Mouse (Mus musculus) erythroid progenitor cell, adult 5-6 weeks (primary cell): Measurements from ENCODE around the gene Pou5f1. TPM values are rescaled to one million over a fixed set of nuclear protein-coding genes. Genes with fewer than 3 reads are reported as not detected.

ENCODE experiments used
- ATAC-seq: replicated peaks from 2 replicates; pipeline ENCODE4 v1.8.0; 2016; ENCODE audit warnings: moderate number of reproducible peaks, mild to moderate bottlenecking, moderate TSS enrichment, inconsistent platforms; ENCODE audit not compliant: poor library complexity, low FRiP score, severe bottlenecking
- total RNA-seq, 2 experiments: library from RNA; stranded (forward) in 1 of 2; stranded (reverse) in 1 of 2; fragments of 150-400 nt in 1 of 2; fragments of 186-747, 209-891 nt in 1 of 2; gene quantifications; 2 replicates each; pipeline versions ENCODE4 v1.2.3 to v1.2.4; 2015 to 2017; ENCODE audit warnings: low replicate concordance in 2 of 2

The Pou5f1 gene
- total RNA-seq, 2 experiments from 2014 or later = not detected

DNA sequence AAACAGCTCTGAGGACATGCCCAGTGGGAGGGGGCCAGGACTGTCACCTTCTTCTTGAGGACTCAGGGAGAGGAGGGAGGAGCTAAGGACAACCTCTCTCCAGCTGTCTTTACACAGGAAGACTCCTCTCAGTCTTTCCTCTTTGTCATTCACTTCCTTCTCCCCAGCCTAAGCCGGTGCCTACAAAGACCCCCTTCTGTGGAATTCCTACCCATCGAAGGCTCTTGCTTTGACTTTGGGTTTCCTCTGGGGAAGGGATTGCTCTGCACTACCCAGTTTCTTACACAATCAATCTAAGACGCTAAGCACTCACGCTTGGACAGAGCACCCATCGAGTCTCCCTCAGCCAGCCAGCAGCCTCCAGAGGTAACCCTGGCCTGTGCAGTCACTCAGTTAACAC lies 42.8 kb downstream of the Pou5f1 start:
- ATAC-seq = no peak

DNA sequence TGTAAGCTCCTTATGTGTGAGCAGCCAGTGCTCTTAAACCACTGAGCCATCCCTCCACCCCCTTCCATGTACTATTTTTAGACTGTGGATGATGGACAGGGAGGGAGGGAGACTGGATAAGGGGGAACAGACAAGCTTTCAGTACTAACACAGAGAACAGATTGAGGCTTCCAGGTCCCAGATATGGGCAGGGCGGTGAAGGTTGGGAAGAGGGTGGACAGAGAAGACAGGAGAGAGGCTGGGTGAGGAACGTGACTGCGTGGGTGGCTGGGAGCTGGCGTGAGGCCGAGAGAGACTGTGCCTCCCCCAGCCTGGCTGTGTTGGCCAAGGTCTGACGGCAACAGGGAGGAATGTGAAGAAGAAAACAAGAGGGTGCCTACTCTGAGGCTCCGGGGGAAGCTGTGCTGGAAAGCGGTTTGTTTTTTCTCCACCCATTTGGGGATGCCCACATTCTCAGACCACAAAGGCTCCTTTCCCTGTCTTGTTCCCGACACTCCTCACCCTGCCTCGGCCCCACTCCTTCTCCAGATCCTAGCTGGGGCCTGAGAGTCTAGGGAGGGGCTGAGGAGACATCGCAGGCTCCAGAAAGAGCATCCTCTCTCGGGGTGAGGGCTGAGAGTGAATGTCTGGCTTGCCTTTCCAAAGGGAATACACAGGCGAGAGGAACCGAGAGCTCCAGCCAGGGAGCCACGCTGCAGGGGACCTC lies 43.8 kb downstream of the Pou5f1 start:
- no peak for ATAC-seq

GRCm38 (mm10) chr17:35550143-35550494 lies 44.3 kb downstream of the Pou5f1 start:
- no peak for ATAC-seq

GRCm38 (mm10) chr17:35550871-35551270 lies 45.1 kb downstream of the Pou5f1 start:
- ATAC-seq = no peak

DNA sequence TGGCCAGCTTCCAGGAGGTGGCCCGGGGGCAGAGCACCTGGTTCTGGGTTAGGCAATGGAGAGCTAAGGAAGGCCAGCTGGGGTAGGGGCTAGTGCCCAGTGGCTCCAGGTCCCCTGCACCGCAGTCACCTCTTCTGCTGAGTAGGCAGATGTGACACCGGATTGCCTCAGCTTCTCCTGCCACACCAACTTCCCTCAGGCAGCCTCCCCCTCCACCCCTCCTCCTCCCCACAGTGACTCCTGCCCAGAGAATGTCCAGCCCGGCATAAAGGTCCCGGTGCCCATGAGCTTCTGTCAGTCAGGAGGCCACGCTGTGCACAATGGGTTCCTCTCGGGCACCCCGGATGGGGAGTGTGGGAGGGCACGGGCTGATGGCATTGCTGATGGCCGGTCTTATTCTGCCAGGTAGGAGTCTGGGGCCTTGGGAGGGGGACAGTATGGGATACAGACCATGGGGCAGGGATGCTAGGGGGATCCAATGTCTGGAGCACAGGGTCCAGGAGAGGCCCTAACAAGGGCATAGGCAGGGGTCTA lies 46.1 kb downstream of the Pou5f1 start, which contains the start of gene Cdsn:
Gene Cdsn (plus strand): TSS at position 248 of the 534 bp plus-strand sequence.
- ATAC-seq = no peak

DNA sequence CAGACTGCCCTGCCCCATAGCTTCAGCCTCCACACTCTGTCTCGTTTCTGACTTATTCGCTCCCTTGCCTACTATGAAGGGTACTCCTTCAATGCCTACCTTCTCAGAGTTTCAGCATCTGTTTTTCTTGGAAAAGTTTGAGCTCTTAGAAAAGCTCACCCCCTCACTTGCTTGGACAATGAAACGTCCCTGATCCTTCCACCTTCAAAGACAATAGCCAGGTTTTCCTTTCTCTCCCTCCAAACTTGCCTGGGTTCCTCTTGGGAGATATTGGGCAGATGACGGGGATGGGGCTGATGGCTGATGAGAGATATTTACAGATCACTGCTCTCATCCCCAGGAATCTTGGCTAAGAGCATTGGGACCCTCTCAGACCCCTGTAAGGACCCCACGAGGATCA lies 48.5 kb downstream of the Pou5f1 start:
- no peak for ATAC-seq

DNA sequence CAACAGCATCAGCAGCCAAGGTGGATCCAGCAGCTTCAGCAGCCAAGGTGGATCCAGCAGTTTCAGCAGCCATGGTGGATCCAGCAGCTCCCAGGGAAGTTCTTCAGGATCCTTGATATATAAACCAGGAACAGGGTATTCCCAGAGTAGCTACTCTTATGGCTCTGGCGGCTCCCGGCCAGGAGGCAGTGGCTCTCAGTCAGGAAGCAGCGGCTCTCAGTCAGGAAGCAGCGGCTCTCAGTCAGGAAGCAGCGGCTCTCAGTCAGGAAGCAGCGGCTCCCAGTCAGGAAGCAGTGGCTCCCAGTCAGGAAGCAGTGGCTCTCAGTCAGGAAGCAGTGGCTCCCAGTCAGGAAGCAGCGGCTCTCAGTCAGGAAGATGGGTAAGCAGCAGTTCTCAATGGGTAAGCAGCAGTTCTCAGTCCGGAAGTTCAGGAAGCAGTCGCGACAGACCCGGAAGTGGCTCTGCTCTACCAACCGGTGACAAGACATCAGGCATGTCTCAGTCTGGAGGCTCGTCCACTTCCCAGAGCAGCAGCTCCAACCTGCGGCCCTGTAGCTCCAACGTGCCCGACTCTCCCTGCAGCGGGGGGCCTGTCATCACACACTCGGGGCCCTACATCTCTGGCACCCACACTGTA lies 49.1 kb downstream of the Pou5f1 start:
- ATAC-seq = no peak

- no peak for ATAC-seq
These were observed 50.5 kb downstream of the Pou5f1 start for GRCm38 (mm10) chr17:35556186-35556765.

- ATAC-seq = peak; percentile 65; the same call in 1 of the 2 replicates
These were observed 51.0 kb downstream of the Pou5f1 start for GRCm38 (mm10) chr17:35556812-35557211.

DNA sequence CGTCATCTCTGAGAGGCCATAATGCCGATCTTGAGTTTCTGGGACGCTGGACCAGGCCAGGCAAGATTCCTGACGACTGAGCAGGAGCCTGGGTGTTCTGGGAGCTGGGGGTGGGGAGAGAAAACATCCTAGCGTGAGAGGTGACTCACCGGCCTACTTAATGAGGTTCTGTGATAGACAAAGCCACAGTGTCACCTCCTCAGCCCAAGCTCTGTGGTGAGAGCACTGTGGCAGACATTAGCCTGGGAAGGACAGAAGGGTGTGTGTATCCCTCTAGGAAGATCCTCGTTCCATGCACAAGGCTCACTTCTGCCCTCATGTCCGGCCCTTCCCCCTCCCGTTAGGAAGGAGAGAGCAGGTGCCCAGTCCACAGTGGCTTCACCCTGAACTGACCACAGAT lies 51.5 kb downstream of the Pou5f1 start:
- ATAC-seq = no peak

- ATAC-seq = no peak
These were observed 52.4 kb downstream of the Pou5f1 start for GRCm38 (mm10) chr17:35558216-35558615.

Other genes starting within 250 kb of the Pou5f1 start
- gene H2-D1, start 243.3 kb upstream of the Pou5f1 start, total RNA-seq (2015; ENCODE audit: low replicate concordance) = 147 and 160 TPM in 2 replicates
- 213 and 250 TPM in 2 replicates for gene H2-D1, start 243.3 kb upstream of the Pou5f1 start, total RNA-seq (2017; ENCODE audit: low replicate concordance)
- not detected in 2 replicates for gene H2-Q1, start 185.6 kb upstream of the Pou5f1 start, total RNA-seq (2015; ENCODE audit: low replicate concordance)
- gene H2-Q1, start 185.6 kb upstream of the Pou5f1 start, total RNA-seq (2017; ENCODE audit: low replicate concordance) = not detected in 2 replicates
- gene H2-Q2, start 163.8 kb upstream of the Pou5f1 start, total RNA-seq (2015; ENCODE audit: low replicate concordance) = not detected in 2 replicates
- gene H2-Q2, start 163.8 kb upstream of the Pou5f1 start, total RNA-seq (2017; ENCODE audit: low replicate concordance) = not detected in 2 replicates
- 20.2 and 22.6 TPM in 2 replicates for gene H2-Q4, start 126.4 kb upstream of the Pou5f1 start, total RNA-seq (2015; ENCODE audit: low replicate concordance)
- 24.5 and 26.8 TPM in 2 replicates for gene H2-Q4, start 126.4 kb upstream of the Pou5f1 start, total RNA-seq (2017; ENCODE audit: low replicate concordance)
- gene H2-Q6, start 81.2 kb upstream of the Pou5f1 start, total RNA-seq (2015; ENCODE audit: low replicate concordance) = 11.5 and 17.6 TPM in 2 replicates
- 8.5 and 12.7 TPM in 2 replicates for gene H2-Q6, start 81.2 kb upstream of the Pou5f1 start, total RNA-seq (2017; ENCODE audit: low replicate concordance)
- 47.6 and 48.2 TPM in 2 replicates for gene H2-Q7, start 66.9 kb upstream of the Pou5f1 start, total RNA-seq (2015; ENCODE audit: low replicate concordance)
- gene H2-Q7, start 66.9 kb upstream of the Pou5f1 start, total RNA-seq (2017; ENCODE audit: low replicate concordance) = 8.2 and 13.2 TPM in 2 replicates
- gene H2-Q10, start 35.9 kb upstream of the Pou5f1 start, total RNA-seq (2015; ENCODE audit: low replicate concordance) = 2.9 and 3.2 TPM in 2 replicates
- gene H2-Q10, start 35.9 kb upstream of the Pou5f1 start, total RNA-seq (2017; ENCODE audit: low replicate concordance) = 0.51 and 2.0 TPM in 2 replicates
- 103 and 129 TPM in 2 replicates for gene Tcf19, start 10.8 kb downstream of the Pou5f1 start, total RNA-seq (2015; ENCODE audit: low replicate concordance)
- gene Tcf19, start 10.8 kb downstream of the Pou5f1 start, total RNA-seq (2017; ENCODE audit: low replicate concordance) = 49.4 and 49.9 TPM in 2 replicates
- 32.7 and 49.4 TPM in 2 replicates for gene Cchcr1, start 11.1 kb downstream of the Pou5f1 start, total RNA-seq (2015; ENCODE audit: low replicate concordance)
- gene Cchcr1, start 11.1 kb downstream of the Pou5f1 start, total RNA-seq (2017; ENCODE audit: low replicate concordance) = 48.4 and 83.3 TPM in 2 replicates
- not detected in 2 replicates for gene Psors1c2, start 27.2 kb downstream of the Pou5f1 start, total RNA-seq (2015; ENCODE audit: low replicate concordance)
- gene Psors1c2, start 27.2 kb downstream of the Pou5f1 start, total RNA-seq (2017; ENCODE audit: low replicate concordance) = not detected in 2 replicates
- gene Cdsn, start 46.1 kb downstream of the Pou5f1 start, total RNA-seq (2015; ENCODE audit: low replicate concordance) = not detected in 2 replicates
- gene Cdsn, start 46.1 kb downstream of the Pou5f1 start, total RNA-seq (2017; ENCODE audit: low replicate concordance) = not detected in 2 replicates
- not detected in 2 replicates for gene 2300002M23Rik, start 61.4 kb downstream of the Pou5f1 start, total RNA-seq (2015; ENCODE audit: low replicate concordance)
- gene 2300002M23Rik, start 61.4 kb downstream of the Pou5f1 start, total RNA-seq (2017; ENCODE audit: low replicate concordance) = not detected in 2 replicates
- gene Sfta2, start 95.5 kb downstream of the Pou5f1 start, total RNA-seq (2015; ENCODE audit: low replicate concordance) = not detected in 2 replicates
- gene Sfta2, start 95.5 kb downstream of the Pou5f1 start, total RNA-seq (2017; ENCODE audit: low replicate concordance) = not detected in 2 replicates
- gene Gm9573, start 120.6 kb downstream of the Pou5f1 start, total RNA-seq (2015; ENCODE audit: low replicate concordance) = not detected in 2 replicates
- not detected in 2 replicates for gene Gm9573, start 120.6 kb downstream of the Pou5f1 start, total RNA-seq (2017; ENCODE audit: low replicate concordance)
- gene Mucl3, start 137.7 kb downstream of the Pou5f1 start, total RNA-seq (2015; ENCODE audit: low replicate concordance) = not detected in 2 replicates
- not detected in 2 replicates for gene Mucl3, start 137.7 kb downstream of the Pou5f1 start, total RNA-seq (2017; ENCODE audit: low replicate concordance)
- 2.5 TPM in 1 of 2 replicates, not detected in the other for gene Vars2, start 161.6 kb downstream of the Pou5f1 start, total RNA-seq (2015; ENCODE audit: low replicate concordance)
- 0.23 and 0.77 TPM in 2 replicates for gene Vars2, start 161.6 kb downstream of the Pou5f1 start, total RNA-seq (2017; ENCODE audit: low replicate concordance)
- gene Gtf2h4, start 167.7 kb downstream of the Pou5f1 start, total RNA-seq (2015; ENCODE audit: low replicate concordance) = 1.1 and 2.5 TPM in 2 replicates
- 3.6 and 6.3 TPM in 2 replicates for gene Gtf2h4, start 167.7 kb downstream of the Pou5f1 start, total RNA-seq (2017; ENCODE audit: low replicate concordance)
- gene Ddr1, start 198.6 kb downstream of the Pou5f1 start, total RNA-seq (2015; ENCODE audit: low replicate concordance) = not detected in 2 replicates
- gene Ddr1, start 198.6 kb downstream of the Pou5f1 start, total RNA-seq (2017; ENCODE audit: low replicate concordance) = 0.26 TPM in 1 of 2 replicates, not detected in the other